Mouse (Mus musculus) 3T3-L1 (cell line): ENCODE results near the gene Tmc7.
A peak's percentile ranks its signal among the peaks of the same experiment; 100 is the strongest.

Source experiments
- DNase-seq: peaks from one replicate; pipeline ENCODE4 v3.0.0-alpha.2; 2015; ENCODE audit warnings: low read depth, low spot score

Tmc7 gene

GRCm38 (mm10) chr7:118499784-118500435 lies 84.6 kb downstream of the Tmc7 start:
- no peak for DNase-seq

DNA sequence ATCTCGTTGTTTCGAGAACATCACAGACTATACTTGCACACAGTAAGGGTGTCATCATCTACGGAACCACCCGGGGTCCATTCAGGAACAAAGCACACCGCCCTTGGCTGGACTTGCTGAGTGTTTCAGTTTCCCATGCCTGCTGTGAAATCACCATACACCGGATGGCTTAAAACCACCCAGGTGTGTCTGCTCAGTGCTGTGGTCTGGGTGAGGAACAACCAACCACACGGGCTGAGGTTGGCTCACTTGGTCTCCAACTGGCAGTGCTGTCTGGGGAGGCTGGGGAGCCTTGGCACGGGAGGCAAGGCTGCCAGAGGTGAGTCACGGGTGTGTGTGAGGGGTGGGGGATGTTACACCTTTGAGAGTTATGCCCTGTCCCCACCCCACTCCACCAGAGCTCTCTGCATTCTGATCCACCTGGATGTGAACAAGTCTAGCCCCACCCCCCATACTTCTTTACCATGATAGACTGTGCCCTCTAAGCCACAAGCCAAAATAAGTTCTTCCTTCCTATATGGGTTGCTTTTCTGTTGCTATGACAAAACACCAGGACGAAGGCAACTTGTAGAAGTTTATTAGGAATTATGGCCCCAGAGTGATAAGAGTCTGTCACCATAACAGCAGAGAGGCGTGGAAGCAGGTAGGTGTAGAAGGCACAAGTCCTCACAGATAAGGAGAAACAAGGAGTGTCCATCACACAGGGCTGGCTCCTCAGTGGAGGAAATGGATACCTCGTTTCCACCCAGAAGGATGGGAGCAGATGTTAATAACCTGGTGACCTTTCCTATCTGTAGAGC lies 85.4 kb downstream of the Tmc7 start:
- no peak for DNase-seq

GRCm38 (mm10) chr7:118494892-118495579 lies 89.5 kb downstream of the Tmc7 start:
- peak; percentile 43 for DNase-seq

DNA sequence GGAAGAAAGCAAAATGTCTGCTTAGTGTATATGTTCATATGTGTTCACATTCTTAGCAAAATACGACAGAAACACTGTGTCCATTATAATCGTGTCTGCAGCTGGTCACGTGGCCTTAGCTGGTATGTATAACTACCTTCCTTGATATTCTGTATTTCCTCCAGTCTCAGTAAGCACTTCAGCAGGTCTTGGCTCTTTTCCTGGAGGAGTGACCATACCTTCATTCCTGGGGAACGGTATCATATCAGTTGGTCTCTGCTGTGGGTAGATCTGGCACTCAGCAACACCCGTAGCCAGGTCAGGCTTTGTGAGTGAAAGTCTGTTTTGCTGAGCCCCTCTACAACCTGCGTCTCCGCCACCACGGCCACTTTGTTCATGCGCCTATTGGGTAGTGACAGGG lies 90.6 kb downstream of the Tmc7 start:
- DNase-seq = peak; percentile 71

DNA sequence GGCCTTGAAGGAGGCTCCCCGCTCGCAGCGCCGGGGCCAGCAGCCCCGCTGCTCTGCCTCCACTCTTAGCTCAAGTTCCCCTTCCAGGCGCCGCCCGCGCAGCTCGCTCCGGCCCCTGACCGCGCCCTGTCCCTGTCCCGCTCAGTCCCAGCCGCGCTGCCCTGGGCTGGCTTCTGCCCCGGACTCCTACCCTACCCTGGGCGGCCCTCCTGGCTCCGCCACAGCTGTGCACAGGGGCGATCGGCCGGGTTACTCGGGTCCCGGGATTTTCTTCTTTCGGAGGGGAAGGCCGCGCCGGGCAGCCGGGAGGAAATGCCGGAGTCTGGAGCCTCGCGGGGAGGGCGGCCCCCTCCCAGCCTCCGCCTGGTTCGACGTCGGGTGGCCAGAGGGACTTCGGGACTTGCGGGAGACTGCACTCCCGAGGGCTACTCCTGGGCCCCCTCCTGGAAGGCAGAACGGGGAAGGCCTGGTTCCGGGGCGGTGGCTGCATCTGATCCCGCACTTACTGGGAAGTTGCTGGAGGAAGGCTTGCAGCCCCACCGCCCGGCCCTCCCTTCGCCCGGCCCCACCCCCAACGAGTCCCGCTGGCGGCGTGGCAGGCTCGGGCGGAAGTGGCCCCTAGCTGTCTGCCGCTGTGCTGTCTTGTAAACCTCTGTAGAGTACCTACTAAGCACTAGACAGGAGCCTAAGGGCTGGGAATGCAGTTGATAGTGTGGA lies 92.9 kb downstream of the Tmc7 start, which contains the start of gene Itpripl2:
Gene Itpripl2 (minus strand): TSS at position 545 of the 717 bp plus-strand sequence.
- peak; percentile 77 for DNase-seq

- peak; percentile 51 for DNase-seq
Measured at GRCm38 (mm10) chr7:118490666-118491430, 93.7 kb downstream of the Tmc7 start.

- DNase-seq = peak; percentile 39
Measured at GRCm38 (mm10) chr7:118489706-118490665, 94.5 kb downstream of the Tmc7 start.

- DNase-seq = peak; percentile 65
Measured at GRCm38 (mm10) chr7:118488060-118488664, 96.4 kb downstream of the Tmc7 start.

DNA sequence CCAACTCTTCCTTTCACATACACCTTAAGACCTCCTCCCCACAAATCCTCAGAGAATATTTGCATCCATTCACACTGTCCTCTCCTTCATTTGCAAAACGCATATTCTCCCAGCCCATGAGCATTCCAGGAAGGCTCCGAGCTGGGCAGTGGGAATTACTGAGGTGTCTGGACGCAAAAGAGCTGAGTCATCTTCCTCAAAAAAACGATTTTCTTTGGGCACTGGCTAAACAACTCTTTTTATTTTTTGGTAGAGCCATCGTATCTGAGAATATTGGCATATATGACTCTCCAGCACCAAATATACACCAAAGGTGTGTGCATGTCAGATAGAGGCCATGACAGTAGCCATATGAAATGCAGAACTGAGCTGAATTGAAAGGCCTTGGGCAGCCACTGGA lies 97.6 kb downstream of the Tmc7 start:
- peak; percentile 65 for DNase-seq
